Mouse (Mus musculus) common myeloid progenitor, adult 5-6 weeks (primary cell): ENCODE results near the gene Sgtb. TPM values are rescaled to one million over a fixed set of nuclear protein-coding genes. Genes with fewer than 3 reads are reported as not detected.

Experiments
- ATAC-seq: replicated peaks from 2 replicates; pipeline ENCODE4 v1.8.0; 2016; ENCODE audit warnings: low read depth, mild to moderate bottlenecking, moderate TSS enrichment, inconsistent platforms; ENCODE audit not compliant: poor library complexity, severe bottlenecking
- total RNA-seq: library from RNA; stranded (forward); fragments of 200-1000, 187-1606 nt; gene quantifications from 2 replicates; pipeline ENCODE4 v1.2.3, GENCODE M21; 2017

The Sgtb gene
- 0.32 TPM in 1 of 2 replicates, not detected in the other for total RNA-seq

GRCm38 (mm10) chr13:104109288-104109815, at the start of gene Sgtb, which contains the start of gene Nln:
Gene Sgtb, plus strand, starts transcription at chr13:104109741.
Gene Nln, minus strand, starts transcription at chr13:104109614.
- peak; percentile 93 for ATAC-seq

- no peak for ATAC-seq
These were observed 49.3 kb upstream of the Sgtb start for GRCm38 (mm10) chr13:104060231-104060630.

- no peak for ATAC-seq
These were observed 47.4 kb upstream of the Sgtb start for GRCm38 (mm10) chr13:104061975-104062750.

GRCm38 (mm10) chr13:104063061-104063460, 46.5 kb upstream of the Sgtb start:
- ATAC-seq = no peak

- ATAC-seq = no peak
These were observed 43.7 kb upstream of the Sgtb start for GRCm38 (mm10) chr13:104065649-104066347.

- no peak for ATAC-seq
These were observed 40.3 kb upstream of the Sgtb start for GRCm38 (mm10) chr13:104069216-104069615.

GRCm38 (mm10) chr13:104070703-104071102, 38.8 kb upstream of the Sgtb start:
- no peak for ATAC-seq

GRCm38 (mm10) chr13:104072351-104072750, 37.2 kb upstream of the Sgtb start:
- ATAC-seq = no peak

GRCm38 (mm10) chr13:104074230-104074629, 35.3 kb upstream of the Sgtb start:
- peak; percentile 37 for ATAC-seq

- ATAC-seq = peak; percentile 83
These were observed 34.8 kb upstream of the Sgtb start for GRCm38 (mm10) chr13:104074731-104075130.

GRCm38 (mm10) chr13:104076993-104077392, 32.5 kb upstream of the Sgtb start:
- ATAC-seq = no peak

GRCm38 (mm10) chr13:104082504-104082903, 27.0 kb upstream of the Sgtb start:
- ATAC-seq = no peak

- no peak for ATAC-seq
These were observed 24.9 kb upstream of the Sgtb start for GRCm38 (mm10) chr13:104084600-104084999.

- peak; percentile 96 for ATAC-seq
These were observed 20.2 kb upstream of the Sgtb start for GRCm38 (mm10) chr13:104089387-104089786.

GRCm38 (mm10) chr13:104091734-104092133, 17.8 kb upstream of the Sgtb start:
- ATAC-seq = no peak

GRCm38 (mm10) chr13:104094531-104095385, 14.8 kb upstream of the Sgtb start:
- peak; percentile 61 for ATAC-seq

- ATAC-seq = no peak
These were observed 13.6 kb upstream of the Sgtb start for GRCm38 (mm10) chr13:104095955-104096354.

GRCm38 (mm10) chr13:104097190-104097589, 12.4 kb upstream of the Sgtb start:
- ATAC-seq = no peak

GRCm38 (mm10) chr13:104100416-104100815, 9.1 kb upstream of the Sgtb start:
- no peak for ATAC-seq

- ATAC-seq = peak; percentile 69
These were observed 7.8 kb upstream of the Sgtb start for GRCm38 (mm10) chr13:104101606-104102235.
